Mouse (Mus musculus): ENCODE data around the gene Ebp. TPM values are rescaled to one million over a fixed set of nuclear protein-coding genes. Genes with fewer than 3 reads are reported as not detected.

The Ebp gene
- total RNA-seq (2015; ENCODE audit: low replicate concordance) (6.1 and 22.2 TPM in 2 replicates), total RNA-seq (2017; ENCODE audit: low replicate concordance) (4.0 and 13.0 TPM in 2 replicates)

GRCm38 (mm10) chrX:8193419-8193723 is at the start of gene Ebp:
TSS of gene Ebp (minus strand) at chrX:8193512.
- ATAC-seq (replicated peaks; ENCODE audit: low FRiP score, poor library complexity, severe bottlenecking) = peak; percentile 23; the same call in 1 of the 2 replicates

- ATAC-seq (replicated peaks; ENCODE audit: low FRiP score, poor library complexity, severe bottlenecking) = no peak
These were observed 45.6 kb upstream of the Ebp start for GRCm38 (mm10) chrX:8238804-8239395.

GRCm38 (mm10) chrX:8236704-8237103 is 43.4 kb upstream of the Ebp start:
- no peak for ATAC-seq (replicated peaks; ENCODE audit: low FRiP score, poor library complexity, severe bottlenecking)

GRCm38 (mm10) chrX:8233602-8234001 is 40.3 kb upstream of the Ebp start:
- ATAC-seq (replicated peaks; ENCODE audit: low FRiP score, poor library complexity, severe bottlenecking) = no peak

GRCm38 (mm10) chrX:8230272-8230671 is 37.0 kb upstream of the Ebp start:
- ATAC-seq (replicated peaks; ENCODE audit: low FRiP score, poor library complexity, severe bottlenecking) = no peak

GRCm38 (mm10) chrX:8223473-8223872 is 30.2 kb upstream of the Ebp start:
- ATAC-seq (replicated peaks; ENCODE audit: low FRiP score, poor library complexity, severe bottlenecking) = no peak

GRCm38 (mm10) chrX:8222678-8223421 is 29.5 kb upstream of the Ebp start:
- ATAC-seq (replicated peaks; ENCODE audit: low FRiP score, poor library complexity, severe bottlenecking) = no peak

GRCm38 (mm10) chrX:8222296-8222677 is 29.0 kb upstream of the Ebp start:
- no peak for ATAC-seq (replicated peaks; ENCODE audit: low FRiP score, poor library complexity, severe bottlenecking)

GRCm38 (mm10) chrX:8219651-8220050 is 26.3 kb upstream of the Ebp start:
- ATAC-seq (replicated peaks; ENCODE audit: low FRiP score, poor library complexity, severe bottlenecking) = no peak

GRCm38 (mm10) chrX:8218114-8218513 is 24.8 kb upstream of the Ebp start:
- ATAC-seq (replicated peaks; ENCODE audit: low FRiP score, poor library complexity, severe bottlenecking) = no peak

GRCm38 (mm10) chrX:8217383-8217782 is 24.1 kb upstream of the Ebp start:
- ATAC-seq (replicated peaks; ENCODE audit: low FRiP score, poor library complexity, severe bottlenecking) = no peak

- no peak for ATAC-seq (replicated peaks; ENCODE audit: low FRiP score, poor library complexity, severe bottlenecking)
These were observed 18.3 kb upstream of the Ebp start for GRCm38 (mm10) chrX:8211490-8212207.

- ATAC-seq (replicated peaks; ENCODE audit: low FRiP score, poor library complexity, severe bottlenecking) = no peak
These were observed 16.4 kb upstream of the Ebp start for GRCm38 (mm10) chrX:8209720-8210119.

GRCm38 (mm10) chrX:8207224-8207623 is 13.9 kb upstream of the Ebp start:
- ATAC-seq (replicated peaks; ENCODE audit: low FRiP score, poor library complexity, severe bottlenecking) = no peak

- no peak for ATAC-seq (replicated peaks; ENCODE audit: low FRiP score, poor library complexity, severe bottlenecking)
These were observed 13.4 kb upstream of the Ebp start for GRCm38 (mm10) chrX:8206694-8207197.

- ATAC-seq (replicated peaks; ENCODE audit: low FRiP score, poor library complexity, severe bottlenecking) = peak; percentile 95
These were observed 12.8 kb upstream of the Ebp start, which contains the start of gene Porcn for GRCm38 (mm10) chrX:8206015-8206693. TSS of gene Porcn (minus strand) at chrX:8206525.

GRCm38 (mm10) chrX:8205551-8205950 is 12.2 kb upstream of the Ebp start:
- ATAC-seq (replicated peaks; ENCODE audit: low FRiP score, poor library complexity, severe bottlenecking) = no peak

- ATAC-seq (replicated peaks; ENCODE audit: low FRiP score, poor library complexity, severe bottlenecking) = no peak
These were observed 11.8 kb upstream of the Ebp start for GRCm38 (mm10) chrX:8205088-8205487.

GRCm38 (mm10) chrX:8204076-8204475 is 10.8 kb upstream of the Ebp start:
- ATAC-seq (replicated peaks; ENCODE audit: low FRiP score, poor library complexity, severe bottlenecking) = no peak

- no peak for ATAC-seq (replicated peaks; ENCODE audit: low FRiP score, poor library complexity, severe bottlenecking)
These were observed 9.8 kb upstream of the Ebp start for GRCm38 (mm10) chrX:8203105-8203504.
